Mouse (Mus musculus) small intestine, adult 2 months (tissue): ENCODE measurements around the gene Trim61.

Source experiments
- CTCF ChIP-seq: fragments of 200-500 bp; IDR thresholded peaks from 2 replicates; pipeline ENCODE4 v1.5.1; 2012; ENCODE audit warnings: low read depth, mild to moderate bottlenecking, control low read depth, inconsistent platforms, low read length, moderate library complexity, mixed read lengths; ENCODE audit not compliant: insufficient replicate concordance, insufficient read length; ENCODE audit errors: extremely low read depth
- POLR2A ChIP-seq: fragments of 200-500 bp; IDR thresholded peaks from 2 replicates; pipeline ENCODE4 v1.6.1; 2012; ENCODE audit warnings: low read depth, mild to moderate bottlenecking, control low read depth, inconsistent platforms, low read length, moderate library complexity

DNA sequence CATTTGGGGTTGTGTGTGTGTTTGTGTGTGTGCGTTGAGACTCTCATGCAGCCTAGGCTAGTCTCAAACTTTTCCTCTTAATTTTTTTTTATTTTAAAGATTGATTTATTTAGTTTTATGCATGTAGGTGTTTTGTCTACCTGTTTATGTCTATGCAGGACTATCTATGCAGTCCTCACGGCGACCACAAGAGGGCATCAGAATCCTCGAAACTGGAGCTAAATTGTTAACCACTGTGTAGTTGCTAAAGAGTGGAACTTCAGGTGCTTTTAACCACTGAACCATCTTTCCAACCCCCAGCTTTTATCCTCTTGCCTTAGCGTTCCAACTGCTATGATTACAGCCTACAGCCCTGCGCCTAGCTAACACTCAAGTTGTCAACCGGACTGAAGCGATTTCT, 4.2 kb upstream of the Trim61 start:
- TF ChIP-seq CTCF = no peak
- TF ChIP-seq POLR2A = no peak
